Mouse (Mus musculus): ENCODE measurements around the gene Gsdme. TPM values are rescaled to one million over a fixed set of nuclear protein-coding genes. Genes with fewer than 3 reads are reported as not detected.

The Gsdme gene
- total and polyA plus RNA-seq, 2 experiments, result 1.2 to 1.4 TPM

DNA sequence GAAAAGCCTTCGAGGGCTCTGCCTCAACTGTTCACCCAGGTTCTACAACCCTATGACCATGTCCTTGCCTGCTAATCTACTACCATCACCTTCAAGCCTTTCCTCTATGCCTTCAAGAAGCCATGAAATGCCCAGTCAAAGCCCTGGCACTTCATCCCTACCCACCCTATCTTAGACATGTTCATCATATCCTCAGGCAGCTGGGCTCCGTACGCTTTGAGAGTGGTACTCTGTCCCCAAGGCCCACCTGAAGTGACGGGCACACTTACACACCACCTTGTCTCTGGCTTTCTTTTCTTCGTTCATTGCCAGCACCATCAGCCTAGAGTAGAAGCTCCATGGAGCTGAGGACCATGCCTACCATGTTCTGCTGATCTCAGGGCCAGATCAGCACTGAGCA, 32.4 kb downstream of the Gsdme start:
- H3K27me3 ChIP-seq (ENCODE audit: control insufficient read depth, insufficient read depth, low read length), result no peaks in the 10 kb centered on the region
- H3K4me3 ChIP-seq (ENCODE audit: insufficient read depth, low read depth, low read length), result no peak overlapping the region
- DNase-seq (ENCODE audit: extremely low read depth, low read depth, low spot score), result no peak
- H3K79me2 ChIP-seq (ENCODE audit: control insufficient read depth, insufficient read depth, low read length), result no peaks in the 10 kb centered on the region
- no peaks in the 10 kb centered on the region for H3K4me1 ChIP-seq (ENCODE audit: control insufficient read depth, insufficient read depth, low read length)
- no peak overlapping the region for H3K9ac ChIP-seq (ENCODE audit: low read depth, low read length)
- no peak for TF ChIP-seq POLR2A (IDR thresholded peaks at IDR 0.05; ENCODE audit: extremely low read depth, insufficient read depth, low read length)
- H3K27ac ChIP-seq (replicated peaks; ENCODE audit: insufficient read depth, low read depth, low read length), result no peak overlapping the region
- 89% methylated on average over 5 of the region's 5 CpGs for WGBS
- no peaks in the 10 kb centered on the region for H3K36me3 ChIP-seq (ENCODE audit: control insufficient read depth, insufficient read depth, low read length)

DNA sequence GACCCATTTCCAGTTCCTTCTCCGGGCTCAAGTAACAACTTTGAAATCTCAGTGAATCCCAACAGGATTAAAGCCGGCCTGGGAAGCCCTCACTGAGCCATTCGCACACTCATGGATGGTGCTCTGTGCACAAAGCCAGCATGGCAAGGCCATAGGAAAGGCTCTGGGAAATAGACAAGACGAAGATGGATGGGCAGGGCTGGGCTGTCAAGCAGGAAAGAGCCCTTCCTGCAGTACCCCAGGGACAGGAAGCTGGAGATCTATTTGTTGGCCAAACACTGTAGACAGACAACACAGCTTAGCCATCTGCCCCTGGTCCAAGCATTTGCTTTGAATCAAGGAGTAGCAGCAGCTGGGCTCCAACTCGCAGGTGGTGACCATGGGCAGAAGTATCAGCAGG, 35.5 kb downstream of the Gsdme start:
- H3K4me1 ChIP-seq (ENCODE audit: control insufficient read depth, insufficient read depth, low read length), result no peaks in the 10 kb centered on the region
- no peak overlapping the region for H3K4me3 ChIP-seq (ENCODE audit: insufficient read depth, low read depth, low read length)
- H3K36me3 ChIP-seq (ENCODE audit: control insufficient read depth, insufficient read depth, low read length), result no peaks in the 10 kb centered on the region

DNA sequence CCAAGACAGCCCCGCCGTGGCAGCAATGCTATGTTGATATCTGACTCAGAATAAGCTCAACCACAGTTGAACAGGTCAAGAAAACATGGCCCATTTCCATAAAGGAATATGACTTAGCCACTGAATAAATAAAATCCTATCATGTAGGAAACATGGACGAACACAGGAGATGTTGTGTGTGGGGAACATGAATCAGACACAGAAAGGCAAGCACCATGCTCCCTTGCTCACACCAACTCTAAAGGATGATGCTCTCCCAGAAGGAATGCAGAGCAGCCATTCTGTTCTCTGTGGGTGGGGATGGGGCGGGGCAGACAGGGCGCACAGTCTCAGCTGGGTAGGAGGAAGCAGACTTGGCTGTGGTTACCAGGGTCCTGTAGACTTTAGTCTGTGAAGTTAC, 38.4 kb downstream of the Gsdme start:
- Histone ChIP-seq H3K27me3 (ENCODE audit: control insufficient read depth, insufficient read depth, low read length) (no peaks in the 10 kb centered on the region), H3K27ac (replicated peaks; ENCODE audit: insufficient read depth, low read depth, low read length) (no peak overlapping the region), H3K9ac (ENCODE audit: low read depth, low read length) (no peak overlapping the region), H3K79me2 (ENCODE audit: control insufficient read depth, insufficient read depth, low read length) (no peaks in the 10 kb centered on the region), H3K4me1 (ENCODE audit: control insufficient read depth, insufficient read depth, low read length) (no peaks in the 10 kb centered on the region), H3K4me3 (ENCODE audit: insufficient read depth, low read depth, low read length) (no peak overlapping the region), H3K36me3 (ENCODE audit: control insufficient read depth, insufficient read depth, low read length) (no peaks in the 10 kb centered on the region)
- TF ChIP-seq POLR2A (IDR thresholded peaks at IDR 0.05; ENCODE audit: extremely low read depth, insufficient read depth, low read length) (no peak), CTCF (IDR thresholded peaks at IDR 0.05; ENCODE audit: low read depth, low read length) (no peak)
- no peak for DNase-seq (ENCODE audit: extremely low read depth, low read depth, low spot score)
- 97% methylated on average over 5 of the region's 5 CpGs for WGBS

More for the DNA sequence above, 35.5 kb downstream of the Gsdme start:
- 81% methylated on average over 5 of the region's 5 CpGs for WGBS
- no peak for DNase-seq (ENCODE audit: extremely low read depth, low read depth, low spot score)
- H3K9ac ChIP-seq (ENCODE audit: low read depth, low read length), result no peak overlapping the region
- H3K79me2 ChIP-seq (ENCODE audit: control insufficient read depth, insufficient read depth, low read length), result no peaks in the 10 kb centered on the region
- H3K27me3 ChIP-seq (ENCODE audit: control insufficient read depth, insufficient read depth, low read length), result no peaks in the 10 kb centered on the region
- no peak overlapping the region for H3K27ac ChIP-seq (replicated peaks; ENCODE audit: insufficient read depth, low read depth, low read length)
- no peak for TF ChIP-seq CTCF (IDR thresholded peaks at IDR 0.05; ENCODE audit: low read depth, low read length)
- TF ChIP-seq POLR2A (IDR thresholded peaks at IDR 0.05; ENCODE audit: extremely low read depth, insufficient read depth, low read length), result no peak

DNA sequence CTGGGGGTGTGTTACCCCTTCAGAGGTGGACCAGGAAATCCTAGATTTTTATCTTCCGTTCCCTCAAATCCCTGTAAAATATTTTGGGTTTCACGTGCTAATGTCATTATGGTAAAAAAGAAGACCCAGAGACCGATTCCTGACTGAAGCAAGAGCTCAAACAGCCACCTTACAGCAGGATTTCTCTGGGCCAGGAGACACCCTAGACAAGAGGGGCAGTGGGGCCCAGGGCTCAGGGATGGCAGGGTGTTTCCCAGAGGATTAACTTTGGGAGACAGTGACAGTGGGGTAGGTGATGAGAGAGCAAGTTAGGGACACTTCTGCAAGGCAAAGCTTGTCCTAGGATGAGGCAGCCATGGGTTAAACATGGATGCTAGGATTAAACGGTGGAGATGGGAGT, 40.1 kb downstream of the Gsdme start:
- 90% methylated on average over 4 of the region's 4 CpGs for WGBS
- no peaks in the 10 kb centered on the region for H3K36me3 ChIP-seq (ENCODE audit: control insufficient read depth, insufficient read depth, low read length)
- no peak overlapping the region for H3K4me3 ChIP-seq (ENCODE audit: insufficient read depth, low read depth, low read length)
- H3K79me2 ChIP-seq (ENCODE audit: control insufficient read depth, insufficient read depth, low read length), result no peaks in the 10 kb centered on the region
- no peak overlapping the region for H3K27ac ChIP-seq (replicated peaks; ENCODE audit: insufficient read depth, low read depth, low read length)
- no peak for TF ChIP-seq POLR2A (IDR thresholded peaks at IDR 0.05; ENCODE audit: extremely low read depth, insufficient read depth, low read length)
- no peak for TF ChIP-seq CTCF (IDR thresholded peaks at IDR 0.05; ENCODE audit: low read depth, low read length)
- DNase-seq (ENCODE audit: extremely low read depth, low read depth, low spot score), result no peak
- H3K9ac ChIP-seq (ENCODE audit: low read depth, low read length), result no peak overlapping the region
- H3K4me1 ChIP-seq (ENCODE audit: control insufficient read depth, insufficient read depth, low read length), result no peaks in the 10 kb centered on the region
- no peaks in the 10 kb centered on the region for H3K27me3 ChIP-seq (ENCODE audit: control insufficient read depth, insufficient read depth, low read length)

DNA sequence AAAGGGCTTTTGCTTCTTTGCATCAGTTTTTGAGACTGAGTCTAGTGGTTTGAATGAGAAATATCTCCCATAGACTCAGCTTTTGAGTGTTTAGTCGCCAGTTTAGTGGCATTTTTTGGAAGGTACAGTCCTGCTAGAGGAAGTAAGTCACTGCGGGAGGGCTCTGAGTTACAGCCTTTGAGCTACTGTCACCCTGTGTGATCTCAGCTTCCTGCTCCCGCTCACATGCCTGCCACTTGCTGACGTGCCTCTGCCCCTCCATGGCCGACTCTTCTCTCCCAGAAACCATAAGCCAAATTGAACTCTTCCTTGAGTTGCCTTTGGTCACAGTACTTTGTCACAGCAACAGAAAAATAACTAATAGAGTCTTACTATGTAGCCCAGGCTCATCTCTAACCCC, 40.7 kb downstream of the Gsdme start:
- Histone ChIP-seq H3K9ac (ENCODE audit: low read depth, low read length) (no peak overlapping the region), H3K4me1 (ENCODE audit: control insufficient read depth, insufficient read depth, low read length) (no peaks in the 10 kb centered on the region), H3K79me2 (ENCODE audit: control insufficient read depth, insufficient read depth, low read length) (no peaks in the 10 kb centered on the region), H3K27me3 (ENCODE audit: control insufficient read depth, insufficient read depth, low read length) (no peaks in the 10 kb centered on the region), H3K36me3 (ENCODE audit: control insufficient read depth, insufficient read depth, low read length) (no peaks in the 10 kb centered on the region), H3K27ac (replicated peaks; ENCODE audit: insufficient read depth, low read depth, low read length) (no peak overlapping the region), H3K4me3 (ENCODE audit: insufficient read depth, low read depth, low read length) (no peak overlapping the region)
- no peak for DNase-seq (ENCODE audit: extremely low read depth, low read depth, low spot score)
- TF ChIP-seq POLR2A (IDR thresholded peaks at IDR 0.05; ENCODE audit: extremely low read depth, insufficient read depth, low read length), result no peak
- no peak for TF ChIP-seq CTCF (IDR thresholded peaks at IDR 0.05; ENCODE audit: low read depth, low read length)
- WGBS, result 75% methylated on average over 5 of the region's 5 CpGs

DNA sequence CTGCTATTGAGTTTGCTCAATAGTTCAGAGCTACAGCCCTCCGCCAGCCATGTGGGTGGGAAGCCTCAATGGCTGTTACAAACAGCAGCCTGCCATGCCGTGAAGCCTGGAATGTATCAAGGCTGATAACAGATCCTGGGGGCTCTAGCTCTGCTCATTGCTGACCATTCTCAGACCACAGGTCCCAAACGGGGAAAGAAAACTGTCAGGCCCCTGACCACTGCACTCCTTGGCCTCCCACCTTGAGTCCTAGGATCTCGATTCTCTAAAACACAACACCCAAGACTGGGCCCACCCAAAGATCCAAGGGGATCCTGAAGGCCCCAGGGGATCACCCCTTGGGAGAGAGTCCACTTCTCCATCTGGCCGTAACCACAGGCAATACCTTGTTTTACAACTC, 41.3 kb downstream of the Gsdme start:
- Histone ChIP-seq H3K4me3 (ENCODE audit: insufficient read depth, low read depth, low read length) (no peak overlapping the region), H3K79me2 (ENCODE audit: control insufficient read depth, insufficient read depth, low read length) (no peaks in the 10 kb centered on the region), H3K9ac (ENCODE audit: low read depth, low read length) (no peak overlapping the region), H3K4me1 (ENCODE audit: control insufficient read depth, insufficient read depth, low read length) (no peaks in the 10 kb centered on the region), H3K27me3 (ENCODE audit: control insufficient read depth, insufficient read depth, low read length) (no peaks in the 10 kb centered on the region), H3K27ac (replicated peaks; ENCODE audit: insufficient read depth, low read depth, low read length) (no peak overlapping the region), H3K36me3 (ENCODE audit: control insufficient read depth, insufficient read depth, low read length) (no peaks in the 10 kb centered on the region)
- no peak for DNase-seq (ENCODE audit: extremely low read depth, low read depth, low spot score)
- WGBS, result 90% methylated on average over 5 of the region's 5 CpGs
- TF ChIP-seq CTCF (IDR thresholded peaks at IDR 0.05; ENCODE audit: low read depth, low read length), result no peak
- TF ChIP-seq POLR2A (IDR thresholded peaks at IDR 0.05; ENCODE audit: extremely low read depth, insufficient read depth, low read length), result no peak
